Comparison of ENCODE assay signal across 16 mouse cellular contexts in genomic region chr13:90510479-90510878, GRCm38 (mm10).
DNase-seq lines count a peak whose midpoint lies in the region; ATAC-seq and TF ChIP-seq lines count a peak whose summit lies in the region.
"Had no signal": no experiment of that assay in that cellular context is flagged by ENCODE, and none has a peak within 500 bp of the region (broad histone marks: within the 10 kb centered on the region; RNA-seq: fewer than 3 reads in every experiment).

No protein-coding gene starts in this region.

- no peaks in the 10 kb centered on the region for H3K9me3 ChIP-seq in limb, embryonic 12.5 days
- H3K9me3 ChIP-seq in limb, embryonic 10.5 days (replicated peaks), result no peaks in the 10 kb centered on the region
- H3K9me3 ChIP-seq in forebrain, embryonic 13.5 days (replicated peaks), result no peaks in the 10 kb centered on the region
- no peaks in the 10 kb centered on the region for H3K9me3 ChIP-seq in limb, embryonic 13.5 days
- H3K9me3 ChIP-seq: embryonic facial prominence, embryonic 10.5 days; heart, embryonic 13.5 days had no signal

- no peak for TF ChIP-seq POLR2A in brain, embryonic 14.5 days (IDR thresholded peaks at IDR 0.05; ENCODE audit: borderline replicate concordance, extremely low read depth, insufficient read depth, insufficient read length, poor library complexity, severe bottlenecking)

- H3K9ac ChIP-seq in limb, embryonic 12.5 days (replicated peaks), result no peak overlapping the region
- no peak overlapping the region for H3K9ac ChIP-seq in forebrain, embryonic 13.5 days
- no peak overlapping the region for H3K9ac ChIP-seq in limb, embryonic 13.5 days
- H3K9ac ChIP-seq: heart, embryonic 13.5 days had no signal

- peak; percentile 17; the same call in 1 of the 2 replicates for ATAC-seq in limb, embryonic 12.5 days (ENCODE audit: insufficient number of reproducible peaks, insufficient read depth, low FRiP score, low TSS enrichment, low read depth)
- peak; percentile 28; the same call in 1 of the 2 replicates for ATAC-seq in forebrain, embryonic 13.5 days
- ATAC-seq in limb, embryonic 13.5 days (ENCODE audit: low FRiP score, low read depth), result peak; percentile 69
- ATAC-seq: hindbrain, postnatal 0 days had no signal

- H3K27ac ChIP-seq in limb, embryonic 12.5 days, result no peak overlapping the region
- no peak overlapping the region for H3K27ac ChIP-seq in limb, embryonic 10.5 days
- H3K27ac ChIP-seq in forebrain, embryonic 13.5 days, result no peak overlapping the region
- no peak overlapping the region for H3K27ac ChIP-seq in limb, embryonic 13.5 days
- H3K27ac ChIP-seq: embryonic facial prominence, embryonic 10.5 days; heart, embryonic 13.5 days; hindbrain, postnatal 0 days had no signal

- 59% methylated on average over 6 of the region's 6 CpGs for WGBS in limb, embryonic 12.5 days
- WGBS in limb, embryonic 10.5 days, result 89% methylated on average over 6 of the region's 6 CpGs
- WGBS in forebrain, embryonic 13.5 days, result 38% methylated on average over 6 of the region's 6 CpGs
- 41% methylated on average over 6 of the region's 6 CpGs for whole genome bisulfite sequencing in limb, embryonic 13.5 days

- no peak overlapping the region for H3K4me2 ChIP-seq in limb, embryonic 12.5 days
- H3K4me2 ChIP-seq in forebrain, embryonic 13.5 days, result no peak overlapping the region
- H3K4me2 ChIP-seq in limb, embryonic 13.5 days (replicated peaks), result no peak overlapping the region
- H3K4me2 ChIP-seq: heart, embryonic 13.5 days had no signal

- no peaks in the 10 kb centered on the region for H3K36me3 ChIP-seq in limb, embryonic 12.5 days
- H3K36me3 ChIP-seq in limb, embryonic 10.5 days, result no peaks in the 10 kb centered on the region
- no peaks in the 10 kb centered on the region for H3K36me3 ChIP-seq in forebrain, embryonic 13.5 days (ENCODE audit: poor library complexity, severe bottlenecking)
- H3K36me3 ChIP-seq in limb, embryonic 13.5 days, result no peaks in the 10 kb centered on the region
- H3K36me3 ChIP-seq: embryonic facial prominence, embryonic 10.5 days; heart, embryonic 13.5 days had no signal

- no peaks in the 10 kb centered on the region for H3K4me1 ChIP-seq in limb, embryonic 12.5 days (replicated peaks)
- no peaks in the 10 kb centered on the region for H3K4me1 ChIP-seq in limb, embryonic 10.5 days
- peaks cover 8% of the 10 kb centered on the region; the same call in 1 of the 2 replicates for H3K4me1 ChIP-seq in forebrain, embryonic 13.5 days
- 0 out of 2 replicates have a peak, but pooled peaks cover 6% of the 10 kb centered on the region for H3K4me1 ChIP-seq in limb, embryonic 13.5 days
- H3K4me1 ChIP-seq: embryonic facial prominence, embryonic 10.5 days had no signal

- H3K4me3 ChIP-seq in limb, embryonic 12.5 days (replicated peaks), result no peak overlapping the region
- H3K4me3 ChIP-seq in limb, embryonic 10.5 days, result no peak overlapping the region
- H3K4me3 ChIP-seq in forebrain, embryonic 13.5 days, result no peak overlapping the region
- no peak overlapping the region for H3K4me3 ChIP-seq in limb, embryonic 13.5 days
- H3K4me3 ChIP-seq: embryonic facial prominence, embryonic 10.5 days; heart, embryonic 13.5 days had no signal

- H3K27me3 ChIP-seq in limb, embryonic 12.5 days, result no peaks in the 10 kb centered on the region
- no peaks in the 10 kb centered on the region for H3K27me3 ChIP-seq in limb, embryonic 10.5 days (ENCODE audit: low read depth, poor library complexity, severe bottlenecking)
- no peaks in the 10 kb centered on the region for H3K27me3 ChIP-seq in forebrain, embryonic 13.5 days
- H3K27me3 ChIP-seq in limb, embryonic 13.5 days, result no peaks in the 10 kb centered on the region
- H3K27me3 ChIP-seq: heart, embryonic 13.5 days had no signal

- no peak for TF ChIP-seq CTCF in brain, embryonic 14.5 days (IDR thresholded peaks at IDR 0.05; ENCODE audit: borderline replicate concordance, extremely low read depth, insufficient read depth, insufficient read length)

- DNase-seq in limb, embryonic 10.5 days (ENCODE audit: low spot score), result no peak
- peak; percentile 57 for DNase-seq in brain, embryonic 14.5 days (ENCODE audit: low read depth)
- no peak for DNase-seq in urinary bladder, adult 2 months (ENCODE audit: low spot score)
- no peak for DNase-seq in natural killer cell, adult 2 months (ENCODE audit: low spot score in 2 of 2)
- DNase-seq: adrenal gland, adult 2 months; adrenal gland, postnatal 25 days; cerebellum, adult 2 months; cerebellum, postnatal 10 days; gastrocnemius, postnatal 14 days; heart, postnatal 36 days had no signal

Comparison
In these comparisons a context has a peak if more than half of its experiments do, and no peak if none do; other contexts are left out.
1. ATAC-seq: peak in every context shown above with its lines; median percentile 69 in limb, embryonic 13.5 days; 28 in forebrain, embryonic 13.5 days; 17 in limb, embryonic 12.5 days.